Mouse (Mus musculus): ENCODE data around the gene Cstad.

Gene Cstad

DNA sequence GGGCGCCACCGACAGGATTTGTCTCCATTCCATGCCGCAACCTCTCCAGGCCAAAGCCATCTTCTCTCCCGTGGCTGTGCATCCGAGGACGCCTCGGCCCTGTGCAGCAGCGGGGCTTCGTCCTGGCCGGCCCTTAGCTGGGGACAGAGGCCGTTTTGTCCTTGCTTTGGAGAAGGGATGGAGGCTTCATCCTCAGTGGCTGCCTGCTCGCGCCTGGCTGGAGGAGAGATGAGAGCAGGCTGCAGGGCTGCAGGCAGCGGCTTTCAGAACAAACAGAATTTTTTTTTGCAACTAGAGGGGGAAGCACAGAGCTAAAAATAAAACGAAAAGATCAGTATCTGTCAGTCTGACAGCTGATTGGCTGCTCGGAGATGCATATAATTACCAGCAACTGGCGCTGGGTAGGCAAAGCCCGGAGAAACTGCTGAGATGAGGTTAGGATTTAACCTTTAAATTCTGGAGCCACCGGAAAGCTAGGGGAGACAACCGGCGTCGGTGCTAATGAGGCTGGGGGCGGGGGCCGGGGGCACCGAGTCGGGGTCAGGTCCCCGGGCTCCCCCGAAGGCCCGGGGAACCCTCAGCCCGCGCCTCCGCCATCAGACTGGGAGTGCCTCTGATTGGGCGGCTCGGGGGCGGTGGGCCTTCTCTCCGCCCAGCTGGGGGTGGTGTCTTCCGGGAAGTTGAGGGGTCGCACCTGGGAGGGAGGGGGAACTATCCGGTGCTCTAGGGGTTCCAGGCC is at the start of gene Cstad:
Cstad (plus strand) TSS at position 400 of the 739 bp plus-strand sequence.
- peak; percentile 78 to 82 for DNase-seq (ENCODE audit: low spot score in 2 of 2)

DNA sequence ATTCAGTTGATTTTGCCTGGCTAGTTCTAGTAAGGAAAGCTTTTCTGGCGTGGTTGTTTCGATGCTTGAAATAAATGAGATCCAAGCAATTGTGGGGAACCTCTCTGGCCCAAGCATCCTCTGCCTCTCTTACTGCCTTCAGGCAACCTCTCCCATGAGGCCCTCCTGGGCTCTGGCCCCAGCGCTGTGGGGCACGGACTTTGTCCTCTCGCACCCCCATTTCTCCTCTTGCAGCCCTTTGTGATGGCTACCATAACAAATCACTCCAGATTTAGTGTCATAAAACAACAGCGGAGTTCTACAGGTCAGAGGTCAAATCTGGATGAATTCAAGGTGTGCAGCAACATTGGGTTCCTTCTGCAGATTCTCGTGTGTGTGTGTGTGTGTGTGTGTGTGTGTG is 49.1 kb upstream of the Cstad start:
- DNase-seq (ENCODE audit: low spot score in 2 of 2), result no peak

DNA sequence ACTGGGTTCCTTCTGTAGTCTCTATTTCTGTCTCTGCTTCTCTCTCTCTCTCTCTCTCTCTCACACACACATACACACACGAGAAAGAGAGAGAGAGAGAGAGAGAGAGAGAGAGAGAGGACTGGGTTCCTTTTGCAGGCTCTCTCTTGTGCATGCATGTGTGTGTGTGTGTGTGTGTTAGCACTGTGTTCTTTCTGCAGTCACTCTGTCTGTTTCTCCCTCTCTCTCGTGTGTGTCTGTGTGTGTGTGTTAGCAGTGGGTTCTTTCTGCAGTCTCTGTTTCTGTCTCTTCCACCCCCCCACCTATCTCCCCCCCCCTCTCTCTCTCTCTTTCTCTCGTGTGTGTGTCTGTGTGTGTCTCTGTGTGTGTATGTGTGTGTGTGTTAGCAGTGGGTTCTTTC is 48.6 kb upstream of the Cstad start:
- DNase-seq (ENCODE audit: low spot score in 2 of 2), result no peak

GRCm38 (mm10) chr2:30547455-30548217 is 47.2 kb upstream of the Cstad start:
- DNase-seq (ENCODE audit: low spot score in 2 of 2), result no peak

GRCm38 (mm10) chr2:30551579-30551978 is 43.3 kb upstream of the Cstad start:
- no peak for DNase-seq (ENCODE audit: low spot score in 2 of 2)

DNA sequence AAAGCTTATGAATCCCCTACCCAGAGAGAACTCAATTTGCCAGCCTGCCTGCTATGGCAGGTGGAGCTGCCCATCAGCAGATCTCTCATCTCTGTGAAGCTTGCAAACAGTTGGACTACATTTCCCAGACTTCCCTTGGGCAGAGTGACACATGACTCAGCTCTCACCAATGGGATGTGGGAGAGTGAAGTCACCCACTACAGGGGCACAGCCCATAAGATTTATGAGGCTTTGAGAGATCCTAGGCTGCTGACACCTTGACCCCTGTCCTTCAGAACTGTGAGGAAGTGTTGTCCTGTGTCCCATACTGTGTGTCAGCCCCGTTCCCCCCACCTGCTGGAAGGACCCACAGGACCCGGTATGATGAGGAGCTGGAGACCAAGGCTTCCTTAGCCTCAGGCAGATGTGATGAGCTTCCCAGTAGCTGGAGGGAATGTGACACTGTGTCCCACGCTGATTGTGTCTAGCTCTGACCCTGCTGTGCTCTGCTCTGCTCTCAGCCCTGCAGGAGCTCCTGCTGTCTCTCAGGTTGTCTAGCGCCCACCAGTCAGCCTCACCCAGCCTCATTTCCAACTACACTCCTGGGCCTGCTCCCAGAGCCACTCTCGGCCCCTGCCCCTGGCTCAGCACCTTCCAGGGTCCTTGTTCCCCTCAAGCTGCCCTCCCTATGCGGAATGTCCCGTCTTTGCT is 40.8 kb upstream of the Cstad start:
- DNase-seq (ENCODE audit: low spot score in 2 of 2), result peak; percentile 58 to 81

- DNase-seq (ENCODE audit: low spot score in 2 of 2), result no peak
Measured at GRCm38 (mm10) chr2:30555257-30555656, 39.6 kb upstream of the Cstad start.

GRCm38 (mm10) chr2:30556495-30556894 is 38.3 kb upstream of the Cstad start:
- no peak for DNase-seq (ENCODE audit: low spot score in 2 of 2)

- no peak for DNase-seq (ENCODE audit: low spot score in 2 of 2)
Measured at GRCm38 (mm10) chr2:30559552-30559951, 35.3 kb upstream of the Cstad start.

DNA sequence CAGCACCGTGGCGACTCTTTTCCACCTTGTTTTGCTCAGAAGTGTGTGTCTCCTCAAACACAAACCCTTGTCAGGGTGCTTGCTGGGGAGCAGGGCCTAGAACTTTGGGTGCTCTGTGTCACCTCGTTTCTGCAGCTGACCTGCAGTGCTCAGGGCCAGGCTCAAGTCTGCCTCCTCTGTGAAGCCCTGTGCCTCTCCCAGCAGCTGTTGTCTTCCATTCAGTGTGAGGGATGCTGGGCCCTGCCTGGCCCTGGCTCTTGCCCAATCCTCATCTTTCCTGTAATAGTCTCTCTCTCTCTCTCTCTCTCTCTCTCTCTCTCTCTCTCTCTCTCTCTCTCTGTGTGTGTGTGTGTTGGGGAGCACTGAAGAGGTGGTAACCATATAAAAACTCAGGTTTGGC is 32.3 kb upstream of the Cstad start:
- no peak for DNase-seq (ENCODE audit: low spot score in 2 of 2)

DNA sequence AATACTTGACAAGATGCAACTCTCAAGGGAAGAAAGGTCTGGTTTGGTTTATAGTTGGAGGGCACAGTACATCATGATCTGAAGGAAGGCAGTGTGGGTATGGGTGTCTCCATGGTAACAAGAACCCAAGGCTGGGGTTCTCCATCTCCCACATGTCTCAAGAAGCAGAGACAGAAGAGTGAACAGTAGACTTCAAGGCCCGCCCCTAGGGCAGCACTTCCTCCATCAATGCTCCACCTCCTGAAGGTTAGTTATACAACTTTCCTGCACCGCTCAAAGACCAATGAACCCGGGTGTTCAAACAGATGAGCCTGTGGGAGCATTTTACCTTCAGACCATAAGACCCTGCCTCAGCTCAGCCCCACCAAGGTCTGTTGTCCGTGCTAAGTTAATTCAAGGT is 23.2 kb upstream of the Cstad start:
- no peak for DNase-seq (ENCODE audit: low spot score in 2 of 2)

DNA sequence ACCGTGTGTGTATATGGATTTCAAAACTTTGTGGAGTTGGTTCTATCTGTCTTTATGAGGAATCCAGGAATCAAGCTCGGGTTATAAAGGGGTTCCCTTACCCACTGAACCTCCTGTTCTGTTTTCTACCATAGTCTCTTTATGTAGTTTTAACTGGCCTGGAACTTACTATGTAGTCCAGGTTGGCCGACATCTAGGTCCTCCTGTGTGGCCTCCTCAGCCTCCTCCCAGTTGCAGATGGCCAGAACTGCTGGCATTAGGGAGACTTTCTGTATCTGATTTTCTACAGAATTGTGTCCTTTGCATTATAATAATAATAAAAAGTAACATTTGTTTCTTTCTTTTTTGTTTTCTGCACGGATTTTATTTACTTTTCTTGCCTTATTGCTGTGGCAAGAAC is 21.3 kb upstream of the Cstad start:
- DNase-seq (ENCODE audit: low spot score in 2 of 2), result no peak

DNA sequence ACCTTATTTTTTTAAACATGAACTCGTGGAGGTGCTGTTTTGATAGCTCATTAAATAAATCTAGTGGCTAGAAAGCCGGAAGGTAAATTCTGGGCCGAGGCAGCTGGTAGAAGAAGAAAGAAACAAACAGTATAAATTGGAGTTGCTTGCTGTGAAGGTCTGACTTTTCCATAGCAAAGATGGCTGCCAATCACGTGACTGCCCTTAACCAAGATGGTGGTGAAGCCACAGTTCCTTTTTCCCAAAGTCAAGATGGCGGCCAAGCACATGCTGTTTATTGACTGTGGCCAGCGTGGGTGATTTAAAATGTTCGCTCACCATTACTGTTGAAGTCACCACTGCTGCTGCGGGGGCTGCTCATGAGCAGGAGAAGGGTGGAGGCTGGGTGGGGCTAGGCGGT is 17.8 kb upstream of the Cstad start:
- DNase-seq (ENCODE audit: low spot score in 2 of 2), result no peak

- DNase-seq (ENCODE audit: low spot score in 2 of 2), result no peak
Measured at GRCm38 (mm10) chr2:30578006-30578405, 16.8 kb upstream of the Cstad start.

DNA sequence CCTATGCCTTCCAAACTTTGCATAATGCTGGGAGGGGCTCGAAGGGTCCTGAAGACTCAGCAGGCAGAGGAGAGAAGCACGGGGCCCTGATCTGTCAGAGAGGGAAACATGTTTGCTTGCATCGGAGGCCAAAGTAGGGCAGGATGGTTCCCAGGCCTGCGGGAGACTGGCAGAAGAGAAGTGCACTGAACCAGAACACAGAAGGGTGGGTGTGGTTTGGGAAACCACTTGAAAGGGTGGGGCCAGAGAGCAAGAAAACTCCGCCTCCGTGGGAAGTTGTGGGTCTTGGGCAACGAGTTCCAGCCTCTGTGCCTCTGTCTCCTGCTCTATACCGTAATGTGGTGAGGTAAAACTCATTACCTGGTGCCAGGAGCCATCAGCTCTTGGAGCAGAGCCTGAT is 7.7 kb upstream of the Cstad start:
- DNase-seq (ENCODE audit: low spot score in 2 of 2), result no peak

DNA sequence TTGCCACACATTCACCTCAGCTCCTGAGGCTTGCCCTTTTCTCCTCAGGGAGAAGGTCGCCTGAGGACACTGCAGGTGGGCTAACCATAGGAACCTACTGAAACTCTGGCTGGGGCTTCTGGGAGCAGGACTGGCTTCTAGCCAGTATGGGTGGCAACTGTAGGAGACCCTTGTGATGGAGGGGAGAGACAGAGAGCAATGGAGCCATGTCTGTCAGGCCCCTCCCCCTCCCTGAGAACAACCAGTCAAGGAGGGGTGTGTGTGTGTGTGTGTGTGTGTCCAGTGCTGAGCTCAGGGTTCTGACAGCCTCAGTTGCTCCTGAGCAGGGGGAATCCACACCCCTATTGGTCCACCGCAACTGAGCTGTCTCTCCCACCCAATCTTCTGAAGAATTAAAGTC is 7.2 kb upstream of the Cstad start:
- no peak for DNase-seq (ENCODE audit: low spot score in 2 of 2)

DNA sequence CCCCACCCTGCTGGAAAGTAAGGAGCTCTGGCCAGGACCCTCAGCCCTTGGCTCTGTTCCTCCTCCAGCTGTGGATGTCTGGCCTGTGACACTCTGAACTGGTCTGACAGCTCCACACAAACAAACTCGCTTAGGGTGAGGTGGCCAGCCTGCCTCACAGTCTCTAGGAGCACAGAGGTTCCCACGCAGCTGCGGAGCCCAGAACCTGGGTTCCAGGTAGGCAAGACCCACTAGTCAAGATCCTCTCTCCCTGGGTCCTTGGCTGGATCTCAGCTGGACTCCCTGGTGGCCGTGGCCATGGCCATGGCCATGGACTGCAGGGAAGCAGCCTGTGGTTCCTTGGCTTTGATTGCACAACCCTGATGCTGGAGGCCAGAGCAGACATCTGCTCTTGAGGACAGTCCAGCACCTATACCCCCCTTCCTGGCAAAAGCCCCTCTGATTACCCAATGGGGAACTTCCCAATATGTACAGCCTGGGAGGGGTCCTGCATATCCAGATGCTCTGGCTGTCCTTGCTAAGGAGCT is 5.8 kb upstream of the Cstad start:
- DNase-seq (ENCODE audit: low spot score in 2 of 2), result no peak

GRCm38 (mm10) chr2:30589781-30590180 is 5.1 kb upstream of the Cstad start:
- DNase-seq (ENCODE audit: low spot score in 2 of 2), result peak in 1 of 2 experiments; percentile 1

- DNase-seq (ENCODE audit: low spot score in 2 of 2), result peak; percentile 69 to 75
Measured at GRCm38 (mm10) chr2:30590909-30591308, 3.9 kb upstream of the Cstad start.

DNA sequence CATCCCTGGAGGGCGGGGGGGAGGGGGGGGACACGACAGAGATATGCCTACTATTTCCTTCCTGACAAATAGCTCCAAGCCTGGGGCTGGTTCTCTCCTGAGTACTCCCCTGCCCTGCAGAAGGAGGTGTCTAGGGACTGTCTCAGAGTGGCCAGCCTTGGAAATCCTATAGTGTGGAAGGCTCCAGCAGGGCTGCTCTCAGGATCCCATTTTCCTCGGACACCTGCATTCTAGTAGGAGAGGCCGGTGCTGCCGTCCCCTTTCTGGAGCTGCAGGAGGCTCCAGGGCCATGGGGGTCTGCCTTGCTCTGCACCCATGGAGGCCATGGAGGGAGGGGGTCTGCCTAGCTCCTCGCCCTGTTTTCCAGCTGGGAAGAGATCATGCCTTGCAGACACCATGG is 2.4 kb upstream of the Cstad start:
- no peak for DNase-seq (ENCODE audit: low spot score in 2 of 2)

- no peak for DNase-seq (ENCODE audit: low spot score in 2 of 2)
Measured at GRCm38 (mm10) chr2:30592951-30593350, 1.9 kb upstream of the Cstad start.

GRCm38 (mm10) chr2:30593636-30594310 is 1.1 kb upstream of the Cstad start:
- peak in 1 of 2 experiments; percentile 47 for DNase-seq (ENCODE audit: low spot score in 2 of 2)
